Mouse (Mus musculus) embryo, embryonic 10.5 days (tissue): ENCODE data around the gene Fam162a.
"Not testable (repeated sequence)": the region's sequence is repeated elsewhere in the genome, so short reads cannot be mapped to it uniquely, and the experiment has no call there.

ENCODE experiments used
- DNase-seq: peaks from one replicate; pipeline ENCODE4 v3.0.0-alpha.2; 2015; ENCODE audit warnings: low spot score

Gene Fam162a

GRCm38 (mm10) chr16:36071450-36072379 lies at the start of gene Fam162a, which contains the start of gene Ccdc58:
Gene Fam162a, minus strand, starts transcription at chr16:36071594.
Gene Ccdc58, plus strand, starts transcription at chr16:36071685.
- peak; percentile 94 for DNase-seq

- not testable (repeated sequence) for DNase-seq
Observed at GRCm38 (mm10) chr16:36115751-36116150, 44.4 kb upstream of the Fam162a start.

- DNase-seq = not testable (repeated sequence)
Observed at GRCm38 (mm10) chr16:36111486-36111885, 40.1 kb upstream of the Fam162a start.

GRCm38 (mm10) chr16:36102211-36102610 lies 30.8 kb upstream of the Fam162a start:
- no peak for DNase-seq

- DNase-seq = no peak
Observed at GRCm38 (mm10) chr16:36101526-36101925, 30.1 kb upstream of the Fam162a start.

- not testable (repeated sequence) for DNase-seq
Observed at GRCm38 (mm10) chr16:36097813-36098499, 26.6 kb upstream of the Fam162a start.

- DNase-seq = no peak
Observed at GRCm38 (mm10) chr16:36094079-36094478, 22.7 kb upstream of the Fam162a start.

GRCm38 (mm10) chr16:36090785-36091509 lies 19.6 kb upstream of the Fam162a start:
- no peak for DNase-seq

GRCm38 (mm10) chr16:36089850-36090616 lies 18.6 kb upstream of the Fam162a start:
- DNase-seq = no peak

GRCm38 (mm10) chr16:36089065-36089464 lies 17.7 kb upstream of the Fam162a start:
- no peak for DNase-seq

- no peak for DNase-seq
Observed at GRCm38 (mm10) chr16:36087846-36088245, 16.5 kb upstream of the Fam162a start.

GRCm38 (mm10) chr16:36079916-36080315 lies 8.5 kb upstream of the Fam162a start:
- no peak for DNase-seq

GRCm38 (mm10) chr16:36074772-36075171 lies 3.4 kb upstream of the Fam162a start:
- no peak for DNase-seq

GRCm38 (mm10) chr16:36072410-36073011 lies 1.1 kb upstream of the Fam162a start:
- DNase-seq = no peak

- DNase-seq = no peak
Observed at GRCm38 (mm10) chr16:36071071-36071449, 334 bp downstream of the Fam162a start.

- peak; percentile 37 for DNase-seq
Observed at GRCm38 (mm10) chr16:36069819-36070575, 1.4 kb downstream of the Fam162a start.

GRCm38 (mm10) chr16:36068356-36068755 lies 3.0 kb downstream of the Fam162a start:
- DNase-seq = no peak

GRCm38 (mm10) chr16:36067694-36068093 lies 3.7 kb downstream of the Fam162a start:
- no peak for DNase-seq

GRCm38 (mm10) chr16:36064904-36065303 lies 6.5 kb downstream of the Fam162a start:
- DNase-seq = no peak

GRCm38 (mm10) chr16:36063315-36063714 lies 8.1 kb downstream of the Fam162a start:
- DNase-seq = no peak
